Mouse (Mus musculus): ENCODE results near the gene Ccer1.
A peak's percentile ranks its signal among the peaks of the same experiment; 100 is the strongest.
"Not testable (repeated sequence)": the region's sequence is repeated elsewhere in the genome, so short reads cannot be mapped to it uniquely, and the experiment has no call there.

The Ccer1 gene

GRCm38 (mm10) chr10:97692913-97693312 is at the start of gene Ccer1:
TSS of gene Ccer1 (plus strand) at chr10:97693059.
- DNase-seq (ENCODE audit: low read depth, low spot score), result no peak

DNA sequence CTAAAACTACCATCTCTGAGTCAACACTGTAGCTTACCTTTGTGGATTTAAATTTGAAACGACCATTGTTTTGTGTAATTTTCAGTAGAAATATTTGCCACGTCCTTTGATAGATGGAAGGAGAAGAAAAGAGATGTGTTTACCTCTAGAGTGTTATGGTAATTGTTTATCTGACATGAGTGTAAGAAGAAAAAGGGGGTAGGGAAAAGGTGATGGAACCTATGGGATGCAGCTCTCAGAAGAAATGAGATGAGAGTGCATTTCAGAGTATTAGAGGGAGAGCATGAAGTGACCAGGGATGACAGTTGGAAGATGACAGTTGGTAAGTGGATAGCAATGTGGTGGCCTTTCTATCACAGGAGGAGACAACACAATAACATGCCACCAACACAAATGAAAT is 49.1 kb upstream of the Ccer1 start, which contains the start of gene Epyc:
Gene Epyc (plus strand): TSS at position 301 of the 400 bp plus-strand sequence.
- no peak for DNase-seq (ENCODE audit: low read depth, low spot score)

- DNase-seq (ENCODE audit: low read depth, low spot score), result no peak
These were observed 42.5 kb upstream of the Ccer1 start for GRCm38 (mm10) chr10:97650334-97650733.

DNA sequence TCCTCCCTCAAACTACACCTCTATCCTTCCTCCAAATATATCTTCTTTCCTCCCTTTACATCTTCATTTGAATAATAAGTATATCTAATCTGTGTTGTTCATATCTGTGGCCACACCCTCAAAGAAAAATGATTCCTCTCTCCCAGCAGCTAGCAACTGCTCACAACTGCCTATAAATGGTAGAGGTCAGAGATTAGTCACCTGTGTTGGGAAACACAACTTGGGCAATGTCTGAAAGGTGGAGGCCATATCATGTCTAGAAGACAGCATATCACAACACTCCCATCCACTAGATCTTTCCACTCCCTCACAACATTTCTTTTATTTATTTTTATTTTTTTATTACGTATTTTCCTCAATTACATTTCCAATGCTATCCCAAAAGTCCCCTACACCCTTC is 33.4 kb upstream of the Ccer1 start:
- no peak for DNase-seq (ENCODE audit: low read depth, low spot score)

DNA sequence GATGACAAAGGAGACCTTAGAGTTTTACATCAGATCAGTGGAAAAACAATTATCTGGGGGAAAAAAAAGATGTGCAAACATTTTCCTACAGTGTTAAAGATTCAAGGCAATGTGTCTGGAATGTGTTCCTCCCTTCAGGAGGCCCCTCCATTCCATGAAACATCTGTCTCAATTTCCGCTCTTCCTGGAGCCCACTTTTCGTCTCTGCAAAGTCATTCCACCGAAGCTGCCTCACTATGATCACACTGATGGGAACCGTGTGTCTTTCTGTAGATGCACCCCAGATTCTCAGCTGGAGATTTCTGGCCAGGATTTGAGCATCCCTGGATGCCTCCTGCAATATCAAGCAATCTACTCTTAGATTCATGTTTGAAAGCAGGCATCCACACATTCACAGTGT is 24.2 kb upstream of the Ccer1 start:
- peak; percentile 54 for DNase-seq (ENCODE audit: low read depth, low spot score)

GRCm38 (mm10) chr10:97670202-97670601 is 22.7 kb upstream of the Ccer1 start:
- no peak for DNase-seq (ENCODE audit: low read depth, low spot score)

DNA sequence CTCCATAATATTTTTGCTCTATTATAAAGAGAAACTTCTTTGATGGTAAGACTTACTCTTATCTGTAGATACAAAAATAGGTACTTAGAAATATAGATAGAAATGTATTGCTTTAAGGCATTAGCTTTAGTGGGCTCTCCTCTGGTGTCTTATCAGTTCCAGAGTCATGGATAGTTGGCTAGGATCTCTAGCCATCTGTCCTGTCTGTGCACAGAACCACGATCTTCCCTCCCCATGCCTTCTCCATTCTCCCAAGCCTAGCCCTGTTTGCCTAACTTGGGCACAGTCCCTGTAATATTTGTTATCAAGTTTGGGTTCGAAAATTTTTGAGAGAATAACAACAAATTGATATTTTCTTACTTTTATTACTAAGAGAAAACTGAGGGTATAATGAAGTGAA is 19.6 kb upstream of the Ccer1 start:
- no peak for DNase-seq (ENCODE audit: low read depth, low spot score)

DNA sequence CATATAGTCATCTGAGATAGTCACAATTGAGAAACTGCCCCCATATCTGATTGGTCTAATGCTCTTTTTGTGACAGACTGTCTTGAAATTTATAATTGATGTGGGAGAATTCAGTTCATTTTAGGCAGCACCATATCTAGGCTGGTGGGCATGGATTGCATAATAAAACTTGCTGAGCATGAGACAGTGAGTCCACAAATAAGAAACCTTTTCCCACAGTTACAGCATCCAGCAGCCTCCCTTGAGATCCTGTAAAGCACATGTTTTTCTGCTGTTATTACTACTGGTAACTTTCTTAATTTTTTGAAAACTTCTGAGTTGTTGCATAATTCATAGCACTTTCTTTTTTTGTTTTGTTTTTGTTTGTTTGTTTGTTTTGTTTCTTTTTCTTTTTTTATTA is 9.9 kb upstream of the Ccer1 start:
- DNase-seq (ENCODE audit: low read depth, low spot score), result no peak

GRCm38 (mm10) chr10:97687198-97687597 is 5.7 kb upstream of the Ccer1 start:
- no peak for DNase-seq (ENCODE audit: low read depth, low spot score)

DNA sequence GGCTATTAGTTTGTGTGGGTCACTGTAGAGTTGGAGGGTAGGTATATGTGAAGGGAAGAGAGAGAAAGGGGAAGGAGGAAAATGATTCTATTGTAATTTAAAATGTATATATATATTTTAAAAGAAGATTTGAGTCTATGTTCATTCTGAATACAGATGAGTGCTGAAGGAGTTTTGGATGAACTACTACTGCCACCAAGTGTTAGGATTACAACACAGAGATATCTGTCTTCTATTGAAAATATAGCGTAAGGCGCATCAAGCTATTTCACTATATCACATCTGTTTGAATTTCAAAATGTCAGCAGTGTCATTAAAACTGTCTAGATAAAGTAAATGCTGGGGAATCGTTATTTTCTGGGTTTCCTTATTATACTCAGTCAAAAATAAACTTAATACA is 3.4 kb upstream of the Ccer1 start:
- DNase-seq (ENCODE audit: low read depth, low spot score), result no peak

- no peak for DNase-seq (ENCODE audit: low read depth, low spot score)
These were observed 708 bp downstream of the Ccer1 start for GRCm38 (mm10) chr10:97693398-97694135.

DNA sequence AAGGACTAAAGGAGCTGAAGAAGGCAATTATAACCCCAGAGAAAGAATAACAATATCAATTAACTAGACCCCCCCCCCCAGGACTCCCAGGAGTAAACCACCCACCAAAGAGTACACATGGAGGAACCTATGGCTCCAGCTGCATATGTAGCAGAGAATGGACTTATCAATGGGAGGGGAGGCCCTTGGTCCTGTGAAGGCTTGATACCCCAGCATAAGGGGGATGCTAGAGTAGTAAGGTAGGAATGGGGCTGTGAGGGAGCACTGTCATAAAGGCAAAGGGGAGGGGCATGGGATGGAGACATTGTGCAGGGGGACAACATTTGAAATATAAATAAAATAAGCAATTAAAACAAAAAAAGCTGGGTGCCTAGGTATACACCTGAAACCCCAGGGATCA is 9.5 kb downstream of the Ccer1 start:
- no peak for DNase-seq (ENCODE audit: low read depth, low spot score)

GRCm38 (mm10) chr10:97704562-97704961 is 11.7 kb downstream of the Ccer1 start:
- DNase-seq (ENCODE audit: low read depth, low spot score), result peak; percentile 69

GRCm38 (mm10) chr10:97712687-97713086 is 19.8 kb downstream of the Ccer1 start:
- DNase-seq (ENCODE audit: low read depth, low spot score), result peak; percentile 82

GRCm38 (mm10) chr10:97714584-97714983 is 21.7 kb downstream of the Ccer1 start:
- DNase-seq (ENCODE audit: low read depth, low spot score), result no peak

GRCm38 (mm10) chr10:97715289-97715906 is 22.5 kb downstream of the Ccer1 start:
- no peak for DNase-seq (ENCODE audit: low read depth, low spot score)

GRCm38 (mm10) chr10:97717233-97717632 is 24.4 kb downstream of the Ccer1 start:
- no peak for DNase-seq (ENCODE audit: low read depth, low spot score)

GRCm38 (mm10) chr10:97718021-97718420 is 25.2 kb downstream of the Ccer1 start:
- DNase-seq (ENCODE audit: low read depth, low spot score), result no peak

- no peak for DNase-seq (ENCODE audit: low read depth, low spot score)
These were observed 27.8 kb downstream of the Ccer1 start for GRCm38 (mm10) chr10:97720625-97721024.

DNA sequence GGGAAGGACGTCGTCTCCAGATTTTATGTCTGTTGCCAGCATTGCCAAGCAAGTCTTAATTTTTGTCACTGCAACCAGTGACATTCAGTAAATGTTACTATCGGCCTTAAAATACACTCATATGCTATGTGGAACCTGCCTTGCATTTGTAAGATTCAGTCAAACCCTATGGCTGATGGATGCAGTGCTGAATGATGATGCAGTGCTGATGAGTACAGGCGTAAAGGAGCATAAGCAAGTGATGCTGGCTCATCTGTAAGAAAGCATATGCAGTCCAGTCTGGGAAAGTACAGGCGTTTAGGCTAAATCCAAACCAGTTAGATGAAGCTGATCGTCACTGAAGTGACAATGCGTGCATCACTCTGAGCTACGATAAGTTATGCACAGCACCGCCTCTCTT is 29.9 kb downstream of the Ccer1 start:
- no peak for DNase-seq (ENCODE audit: low read depth, low spot score)

- no peak for DNase-seq (ENCODE audit: low read depth, low spot score)
These were observed 33.1 kb downstream of the Ccer1 start for GRCm38 (mm10) chr10:97725929-97726328.

GRCm38 (mm10) chr10:97726655-97727054 is 33.8 kb downstream of the Ccer1 start, which contains the start of gene C030005K15Rik:
TSS of gene C030005K15Rik (minus strand) at chr10:97726755.
- not testable (repeated sequence) for DNase-seq (ENCODE audit: low read depth, low spot score)

All from mesoderm, embryonic 11.5 days (tissue).